Mouse (Mus musculus) cerebellum, adult 11-12 months (tissue): ENCODE data around the gene Sufu.
A peak's percentile ranks its signal among the peaks of the same experiment; 100 is the strongest.

Experiments used
- DNase-seq: peaks from one replicate; pipeline ENCODE4 v3.0.0; 2022

Gene Sufu

GRCm38 (mm10) chr19:46433712-46434111, 37.0 kb downstream of the Sufu start:
- no peak for DNase-seq

- DNase-seq = no peak
These were observed 37.5 kb downstream of the Sufu start for GRCm38 (mm10) chr19:46434148-46434547.

DNA sequence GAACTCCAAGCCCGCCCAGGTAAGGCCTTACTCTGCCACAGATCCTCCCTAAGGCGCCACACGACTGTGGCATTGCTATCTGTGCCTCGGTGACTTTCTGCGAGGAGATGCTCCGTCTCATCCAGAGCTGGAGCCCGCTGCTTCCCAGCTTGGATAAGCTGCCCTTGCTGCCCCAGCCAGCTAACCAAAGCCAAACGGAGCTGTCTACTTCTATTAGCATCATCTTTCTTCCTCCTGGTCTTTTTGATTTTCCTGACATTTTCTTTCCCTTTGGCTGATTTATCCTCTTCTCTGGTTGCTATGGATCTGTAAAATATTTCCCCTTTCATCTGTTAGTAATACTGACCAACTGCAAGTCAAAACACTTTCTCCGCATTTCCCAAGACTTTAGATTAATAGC, 37.9 kb downstream of the Sufu start:
- no peak for DNase-seq

DNA sequence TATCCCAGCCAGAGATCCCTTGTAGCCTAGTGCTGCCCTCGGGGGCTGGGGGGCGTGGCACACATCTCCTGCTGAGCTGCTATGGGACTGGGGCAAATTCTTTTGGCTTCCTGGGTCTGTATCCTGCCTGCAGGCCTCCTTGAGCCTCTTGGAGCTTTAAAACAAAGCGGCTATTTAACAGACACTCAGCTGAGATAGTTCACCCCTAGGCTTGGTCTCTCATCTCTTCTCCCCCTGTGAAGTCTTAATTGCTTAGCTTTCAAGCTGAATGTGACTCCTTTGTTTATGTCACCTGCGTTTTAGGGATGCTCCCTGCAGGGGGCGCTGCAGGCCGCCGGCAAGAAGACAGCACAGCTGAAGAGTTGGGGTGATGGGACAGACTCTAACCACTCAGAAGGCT, 38.8 kb downstream of the Sufu start:
- no peak for DNase-seq

- no peak for DNase-seq
These were observed 46.8 kb downstream of the Sufu start for GRCm38 (mm10) chr19:46443509-46443908.

DNA sequence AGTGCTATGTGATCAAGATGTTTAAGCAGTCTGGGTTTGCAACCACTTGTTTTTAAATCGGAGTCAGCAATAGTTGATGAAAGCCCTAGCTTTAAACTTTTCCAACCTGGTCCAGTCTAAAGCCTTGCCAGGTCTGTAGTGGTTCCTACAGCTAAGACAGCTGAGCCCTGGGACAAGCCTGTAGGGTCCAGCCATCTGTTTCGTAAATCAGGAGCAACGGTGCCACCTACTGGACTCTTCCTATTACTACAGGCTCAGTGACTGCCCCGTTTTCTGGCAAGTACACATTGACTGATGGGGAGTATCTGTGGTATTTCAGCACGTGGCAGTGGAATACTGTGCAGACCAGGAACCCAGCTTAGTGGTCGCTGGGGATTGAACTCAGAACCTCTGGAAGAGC, 47.5 kb downstream of the Sufu start:
- DNase-seq = peak; percentile 86

DNA sequence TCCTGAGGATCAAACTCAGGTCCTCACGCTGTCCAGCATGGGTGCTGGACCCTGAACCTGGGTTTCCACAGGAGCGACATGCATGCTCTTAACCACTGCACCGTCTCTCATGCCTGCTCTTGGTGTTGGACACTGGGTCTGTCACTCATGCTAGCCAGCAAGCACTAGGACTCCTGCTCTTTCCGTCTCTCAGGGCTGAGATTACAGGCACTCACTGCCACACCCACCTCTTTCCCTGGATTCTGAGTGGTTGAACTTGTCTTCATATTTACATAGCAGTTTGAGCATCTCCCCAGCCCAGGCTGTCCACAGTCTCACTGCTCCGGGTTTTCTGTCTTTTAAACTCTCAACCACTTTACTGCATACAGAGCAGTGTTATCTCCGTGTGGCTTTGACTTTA, 48.9 kb downstream of the Sufu start:
- no peak for DNase-seq

GRCm38 (mm10) chr19:46446436-46447020, 49.8 kb downstream of the Sufu start:
- no peak for DNase-seq

- DNase-seq = no peak
These were observed 50.4 kb downstream of the Sufu start for GRCm38 (mm10) chr19:46447110-46447509.

GRCm38 (mm10) chr19:46447911-46448310, 51.2 kb downstream of the Sufu start:
- DNase-seq = no peak

DNA sequence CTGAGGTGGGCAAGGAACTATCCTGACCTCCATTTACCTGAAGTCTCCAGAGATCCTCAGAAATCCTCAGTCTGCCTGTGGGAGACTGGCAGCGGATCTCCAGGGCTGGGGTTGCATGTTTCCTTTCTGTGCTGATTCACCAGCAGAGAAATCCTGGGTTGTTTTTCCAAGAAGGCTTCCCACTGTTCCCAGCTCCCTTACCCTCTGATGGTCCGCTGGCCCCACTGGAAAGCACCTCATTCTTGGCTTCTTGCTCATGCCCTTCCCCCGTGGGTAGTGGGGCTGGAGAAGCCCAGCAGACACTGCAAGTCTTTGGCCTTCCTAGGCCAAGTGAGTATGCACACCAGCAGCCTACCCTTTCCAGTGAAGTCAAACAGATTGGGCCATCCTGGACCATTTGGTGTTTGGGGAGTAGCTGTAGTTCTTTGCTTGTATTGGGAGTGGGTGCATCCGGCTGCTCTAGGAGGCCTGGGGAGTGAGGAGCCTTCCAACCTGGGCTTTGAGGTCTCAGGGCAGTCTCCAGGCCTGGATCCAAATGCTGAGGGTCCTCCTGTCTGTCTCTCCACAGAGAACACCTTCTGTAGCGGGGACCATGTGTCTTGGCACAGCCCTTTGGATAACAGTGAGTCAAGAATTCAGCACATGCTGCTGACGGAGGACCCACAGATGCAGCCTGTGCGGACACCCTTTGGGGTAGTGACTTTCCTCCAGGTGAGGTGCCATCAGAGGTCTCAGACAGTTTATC, 52.7 kb downstream of the Sufu start:
- no peak for DNase-seq

- DNase-seq = peak; percentile 55
These were observed 55.5 kb downstream of the Sufu start for GRCm38 (mm10) chr19:46452052-46452827.

GRCm38 (mm10) chr19:46452916-46453315, 56.2 kb downstream of the Sufu start:
- no peak for DNase-seq

DNA sequence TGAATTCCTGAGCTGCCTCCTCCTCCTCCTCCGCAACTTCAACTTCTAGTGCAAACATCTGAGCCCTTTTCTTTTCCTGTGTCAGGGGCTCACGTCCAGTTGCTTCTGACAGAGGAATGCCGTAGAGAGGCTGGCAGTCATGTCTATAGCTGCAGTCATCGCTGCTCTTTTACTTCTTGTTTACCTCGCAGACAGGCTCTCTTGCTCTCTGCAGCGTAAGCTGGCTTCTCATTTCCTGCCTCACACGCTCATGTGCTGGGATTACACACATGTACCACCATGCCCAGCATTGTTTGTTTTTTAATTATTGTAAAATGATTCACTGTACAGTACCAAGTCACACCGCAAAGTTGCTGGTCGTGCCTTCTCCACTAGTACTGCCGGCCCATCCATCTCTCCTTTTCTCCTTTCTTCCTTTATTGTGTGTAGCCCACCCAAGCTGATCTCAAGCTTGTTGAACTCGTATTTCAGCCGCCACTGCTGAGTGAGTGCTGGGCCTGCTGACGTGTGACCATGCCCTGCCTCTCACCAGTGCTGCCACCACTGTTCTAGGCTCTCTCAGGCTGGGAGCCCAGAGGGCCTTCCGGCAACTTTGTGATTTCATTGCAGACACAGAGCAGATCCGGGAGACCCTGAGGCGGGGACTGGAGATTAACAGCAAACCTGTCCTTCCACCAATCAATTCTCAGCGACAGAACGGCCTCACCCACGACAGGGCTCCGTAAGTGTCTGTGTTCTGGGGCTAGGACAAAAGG, 57.6 kb downstream of the Sufu start:
- no peak for DNase-seq

DNA sequence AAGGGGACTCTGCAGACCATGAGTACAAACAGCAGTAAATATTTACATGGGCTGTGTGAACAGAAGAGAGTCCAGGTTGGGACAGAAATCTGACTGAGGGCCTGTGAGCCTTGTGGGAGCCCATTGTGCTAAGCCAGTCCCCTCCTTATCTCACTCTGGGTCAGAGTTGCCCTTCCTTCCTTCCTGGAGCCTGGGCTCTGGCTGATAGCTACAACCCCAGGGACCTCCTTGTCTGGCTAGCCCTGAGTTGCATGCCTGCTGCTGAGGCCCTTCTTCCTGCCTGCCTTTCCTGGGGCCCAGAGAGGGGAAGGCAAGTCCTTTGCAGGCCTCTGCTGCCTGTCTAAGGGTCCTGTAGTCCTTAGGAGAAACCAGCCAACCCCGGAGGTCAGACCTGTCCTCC, 58.3 kb downstream of the Sufu start:
- DNase-seq = no peak

DNA sequence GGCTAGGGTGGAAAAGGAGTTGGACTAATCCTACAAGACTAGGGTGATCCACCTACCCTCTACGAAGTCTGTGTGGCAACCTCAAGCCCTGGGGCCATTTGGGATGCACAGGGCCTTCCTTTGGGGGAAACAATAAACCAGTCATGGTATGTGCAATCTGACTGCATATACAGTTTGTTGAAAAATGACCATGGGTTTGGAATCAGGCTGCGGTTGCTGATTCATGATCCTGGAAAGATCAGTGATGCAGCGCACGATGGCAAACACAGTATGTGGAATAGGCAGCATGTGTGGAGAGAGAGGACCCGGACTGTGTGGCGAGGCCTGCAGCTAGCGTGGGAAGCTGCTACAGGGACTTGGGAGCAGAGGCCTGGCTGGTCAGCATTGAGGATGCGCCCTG, 58.9 kb downstream of the Sufu start:
- DNase-seq = no peak

- DNase-seq = no peak
These were observed 59.5 kb downstream of the Sufu start for GRCm38 (mm10) chr19:46456018-46456735.

DNA sequence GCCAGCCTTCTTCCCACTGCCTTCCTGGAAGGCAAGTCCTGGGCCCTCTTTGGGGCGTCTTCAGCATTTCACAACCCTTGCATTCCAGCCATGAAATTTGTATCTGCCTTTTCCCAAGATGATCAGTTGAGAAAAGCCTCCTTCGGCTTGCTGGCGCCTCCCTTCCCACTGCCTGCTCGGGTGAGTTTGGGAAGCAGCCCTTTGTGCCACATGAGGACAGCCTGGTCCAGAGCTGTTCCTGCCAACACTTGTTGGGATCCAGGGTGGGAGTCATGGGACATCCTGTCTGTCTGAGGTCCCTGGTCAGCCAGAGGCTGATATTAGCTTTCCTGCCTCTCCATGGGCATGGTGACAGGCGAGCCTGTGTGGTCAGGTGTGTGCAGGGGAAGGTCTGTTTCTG, 61.1 kb downstream of the Sufu start:
- DNase-seq = no peak

DNA sequence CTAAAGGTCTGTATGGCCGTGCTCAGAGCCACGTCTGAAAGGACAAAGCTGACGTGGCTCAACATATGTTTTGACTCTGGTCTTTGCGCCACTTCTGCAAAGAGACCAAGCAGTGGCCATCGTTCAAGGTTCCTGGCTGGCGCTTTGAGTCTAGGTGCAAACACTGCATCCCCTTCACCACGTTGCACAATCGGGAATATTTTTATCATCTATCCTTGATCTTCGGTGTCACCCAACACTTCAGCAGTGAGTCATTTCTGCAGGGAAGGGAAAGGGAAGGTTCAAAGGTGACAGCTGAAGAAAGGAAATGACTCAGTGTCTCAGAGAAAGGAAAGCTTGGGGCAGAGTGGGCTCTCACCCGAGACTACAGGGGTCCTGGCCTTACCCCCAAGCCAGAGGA, 62.6 kb downstream of the Sufu start:
- no peak for DNase-seq

DNA sequence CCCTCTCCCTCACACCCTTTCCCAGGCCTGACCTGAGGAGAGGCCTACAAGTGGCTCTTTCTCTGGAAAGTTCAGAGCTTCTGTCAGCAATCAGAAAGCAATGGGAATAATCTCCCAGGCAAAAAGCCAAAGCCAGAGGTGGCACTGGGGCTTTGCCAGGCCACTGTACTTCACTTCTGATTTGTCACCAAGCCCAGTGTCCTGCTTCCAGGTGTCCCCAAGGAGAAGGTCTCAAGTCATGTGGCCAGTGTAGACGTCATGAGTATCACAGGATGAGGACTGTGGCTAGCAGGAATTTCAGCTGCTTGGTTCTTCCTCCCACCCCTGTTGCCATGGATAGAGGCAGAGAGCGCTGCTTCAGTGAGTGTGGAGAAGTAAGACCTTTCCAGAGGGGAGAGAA, 63.2 kb downstream of the Sufu start:
- DNase-seq = no peak

- DNase-seq = no peak
These were observed 65.9 kb downstream of the Sufu start for GRCm38 (mm10) chr19:46462574-46462973.

DNA sequence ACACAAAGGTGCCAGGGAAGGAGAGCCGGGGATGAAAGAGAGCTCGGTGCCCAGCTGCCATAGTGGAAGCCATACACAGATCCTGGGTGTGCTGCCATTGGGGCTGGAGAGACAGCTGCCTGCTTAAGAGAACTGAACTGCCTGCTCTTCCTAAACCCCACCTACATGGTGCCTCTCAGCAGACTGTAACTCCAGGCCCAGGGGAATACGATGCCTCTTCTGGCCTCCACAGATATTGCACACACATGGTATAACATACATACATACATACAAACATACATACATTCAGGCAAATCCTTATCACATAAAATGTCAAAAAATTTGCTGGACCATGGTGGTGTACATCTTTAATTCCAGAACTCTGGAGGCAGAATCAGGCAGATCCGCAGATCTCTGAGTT, 66.8 kb downstream of the Sufu start:
- no peak for DNase-seq

- DNase-seq = no peak
These were observed 69.5 kb downstream of the Sufu start for GRCm38 (mm10) chr19:46466160-46466559.
